Mouse (Mus musculus) gastrocnemius, postnatal 14 days (tissue): ENCODE measurements around the gene Tpsab1. TPM values are rescaled to one million over a fixed set of nuclear protein-coding genes. Genes with fewer than 3 reads are reported as not detected.

ENCODE experiments used
- total RNA-seq, 2 experiments: library from RNA; stranded (reverse); gene quantifications; 2 replicates each; pipeline ENCODE4 v1.2.3; 2021

Gene Tpsab1
- total RNA-seq, 2 experiments from 2014 or later, result 4.0 to 4.7 TPM

Other genes with a start within 250 kb of the Tpsab1 start
- gene Telo2, start 229.6 kb downstream of the Tpsab1 start, total RNA-seq, result 1 to 10 TPM; 9.2 to 9.3 TPM
- gene Ptx4, start 224.8 kb downstream of the Tpsab1 start, total RNA-seq, result 1 to 10 TPM; 8.4 to 9.6 TPM
- 10 to 100 TPM; 14.3 to 15.5 TPM for gene Clcn7, start 212.2 kb downstream of the Tpsab1 start, total RNA-seq
- not detected for gene Ccdc154, start 183.1 kb downstream of the Tpsab1 start, total RNA-seq
- gene Gm38655, start 170.1 kb downstream of the Tpsab1 start, total RNA-seq, result not detected
- gene BC003965, start 161.0 kb downstream of the Tpsab1 start, total RNA-seq, result 10 to 100 TPM; 13.0 to 13.1 TPM
- 1 to 10 TPM; 4.6 to 4.8 TPM for gene Unkl, start 157.2 kb downstream of the Tpsab1 start, total RNA-seq
- 10 to 100 TPM; 12.3 to 14.8 TPM for gene Gnptg, start 105.4 kb downstream of the Tpsab1 start, total RNA-seq
- gene Tsr3, start 105.4 kb downstream of the Tpsab1 start, total RNA-seq, result 10 to 100 TPM; 19.7 to 21.0 TPM
- under 1 TPM in 1 of 2 experiments, not detected in 1; 0.41 TPM for gene Baiap3, start 89.2 kb downstream of the Tpsab1 start, total RNA-seq
- 10 to 100 TPM; 74.9 to 82.6 TPM for gene Ube2i, start 70.9 kb downstream of the Tpsab1 start, total RNA-seq
- 1 to 10 TPM; 1.8 to 2.7 TPM for gene Prss34, start 47.2 kb downstream of the Tpsab1 start, total RNA-seq
- gene Prss28, start 36.9 kb downstream of the Tpsab1 start, total RNA-seq, result not detected
- gene Prss29, start 26.9 kb downstream of the Tpsab1 start, total RNA-seq, result not detected
- 10 to 100 TPM in 1 of 2 experiments, 1 to 10 TPM in 1; 9.4 to 12.6 TPM for gene Tpsb2, start 20.7 kb upstream of the Tpsab1 start, total RNA-seq
- not detected for gene Tpsg1, start 23.7 kb upstream of the Tpsab1 start, total RNA-seq
- gene Cacna1h, start 88.2 kb upstream of the Tpsab1 start, total RNA-seq, result 1 to 10 TPM; 3.2 to 3.4 TPM
- not detected for gene Tekt4, start 109.1 kb upstream of the Tpsab1 start, total RNA-seq
- gene Sstr5, start 151.7 kb upstream of the Tpsab1 start, total RNA-seq, result not detected
- 1 to 10 TPM; 7.2 to 8.8 TPM for gene Sox8, start 225.1 kb upstream of the Tpsab1 start, total RNA-seq
- 10 to 100 TPM; 13.1 to 13.8 TPM for gene Lmf1, start 233.5 kb upstream of the Tpsab1 start, total RNA-seq